Mouse (Mus musculus) left cerebral cortex, postnatal 10 days (tissue): ENCODE data around the gene Scd3. TPM values are rescaled to one million over a fixed set of nuclear protein-coding genes. Genes with fewer than 3 reads are reported as not detected.
A peak's percentile ranks its signal among the peaks of the same experiment; 100 is the strongest.
"Not testable (repeated sequence)": the region's sequence is repeated elsewhere in the genome, so short reads cannot be mapped to it uniquely, and the experiment has no call there.

Source experiments
- DNase-seq, 2 experiments: peaks; one replicate each; pipeline ENCODE4 v3.0.0; 2021 to 2022; ENCODE audit warnings: low spot score in 2 of 2, mixed read lengths in 1 of 2; ENCODE audit errors: extremely low spot score in 1 of 2
- intact Hi-C: fragments of 180-260 bp; cut with DNase I; formaldehyde crosslinking; loops from one replicate; pipeline ENCODE4 v1.15.1; 2025
- total RNA-seq, 2 experiments: library from RNA; stranded (reverse); gene quantifications; 2 replicates each; pipeline ENCODE4 v1.2.3; 2021

The Scd3 gene
- total RNA-seq, 2 experiments from 2014 or later = 1.3 to 1.5 TPM

- no peak for DNase-seq
Measured at GRCm38 (mm10) chr19:44229776-44230175, 26.7 kb downstream of the Scd3 start.

DNA sequence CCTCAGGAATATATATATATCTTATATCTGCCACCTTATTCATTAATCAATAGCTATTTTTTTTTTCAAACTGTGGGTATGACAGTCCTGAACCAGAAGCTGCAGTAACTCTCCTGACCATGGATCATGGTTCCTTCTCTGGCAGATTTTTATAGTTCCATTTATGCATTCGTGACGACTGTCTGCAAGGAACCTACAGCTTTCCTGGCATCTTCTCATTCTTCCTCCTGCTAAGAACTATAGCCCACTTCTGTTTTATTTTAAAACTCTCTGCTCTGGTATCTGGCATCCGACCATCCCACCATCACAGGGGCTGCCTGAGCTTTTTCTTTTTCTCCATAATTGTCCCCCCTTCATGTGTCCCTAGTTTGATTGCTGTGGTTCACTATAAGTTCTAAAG lies 27.1 kb downstream of the Scd3 start:
- intact Hi-C loops = no loop called here
- DNase-seq = no peak

More at GRCm38 (mm10) chr19:44229776-44230175, 26.7 kb downstream of the Scd3 start:
- intact Hi-C loops = no loop called here

GRCm38 (mm10) chr19:44231608-44232151 lies 28.6 kb downstream of the Scd3 start:
- DNase-seq = no peak
- intact Hi-C loops = no loop called here

DNA sequence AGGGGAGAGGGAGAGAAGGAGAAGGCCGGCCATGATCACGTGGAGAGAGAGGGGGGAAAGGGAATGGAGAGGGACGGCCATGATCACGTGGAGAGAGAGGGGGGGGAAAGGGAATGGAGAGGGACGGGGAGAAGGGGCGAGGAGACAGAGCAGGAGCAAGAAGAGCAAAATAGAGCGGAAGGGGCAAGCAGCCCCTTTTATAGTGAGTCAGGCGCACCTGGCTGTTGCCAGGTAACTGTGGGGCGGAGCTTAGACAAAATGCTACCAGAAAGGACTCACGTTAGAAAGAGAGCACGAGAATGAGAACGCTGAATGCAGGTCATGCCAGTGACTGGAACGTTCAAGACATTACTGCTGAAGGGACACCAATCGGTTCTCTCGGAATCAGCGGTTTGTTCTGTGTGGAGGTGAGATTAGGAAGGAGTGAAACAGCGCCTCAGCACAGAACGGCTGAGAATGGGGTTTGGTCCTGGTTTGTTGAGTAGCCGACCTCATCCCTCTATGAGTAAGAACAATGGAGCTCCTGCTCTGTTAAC lies 34.5 kb downstream of the Scd3 start:
- intact Hi-C loops = loop anchor here (5.0 kb wide), 1 partner anchor 180 kb away; no protein-coding TSS in a partner anchor
- DNase-seq = no peak

- intact Hi-C loops = loop anchor here (5.0 kb wide), 1 partner anchor 178 kb away; no protein-coding TSS in a partner anchor
- DNase-seq = no peak
Measured at GRCm38 (mm10) chr19:44238906-44239305, 35.8 kb downstream of the Scd3 start.

DNA sequence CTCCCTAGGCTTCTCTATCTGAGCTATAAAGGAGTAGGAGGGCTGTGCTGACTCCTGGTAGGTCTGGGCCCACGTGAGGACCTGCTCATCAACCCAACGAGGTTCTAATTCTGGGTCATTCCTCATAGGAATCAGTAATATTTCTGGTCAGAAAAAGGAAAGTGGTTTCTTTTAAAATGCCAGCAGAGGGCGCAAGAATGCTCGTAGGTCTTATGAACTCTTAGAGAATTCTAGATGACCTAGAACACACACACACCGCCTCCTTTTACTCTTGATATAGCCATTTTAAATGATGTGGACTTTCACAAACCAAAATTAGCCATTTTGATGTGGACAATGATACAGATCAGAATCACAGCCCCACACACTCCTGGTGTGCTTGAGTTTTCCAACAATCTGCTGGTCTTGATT lies 42.7 kb downstream of the Scd3 start:
- peak in 1 of 2 experiments; percentile 43 for DNase-seq

GRCm38 (mm10) chr19:44246341-44246911 lies 43.4 kb downstream of the Scd3 start:
- DNase-seq = no peak
- intact Hi-C loops = no loop called here

More for the DNA sequence above, 42.7 kb downstream of the Scd3 start:
- intact Hi-C loops = no loop called here

DNA sequence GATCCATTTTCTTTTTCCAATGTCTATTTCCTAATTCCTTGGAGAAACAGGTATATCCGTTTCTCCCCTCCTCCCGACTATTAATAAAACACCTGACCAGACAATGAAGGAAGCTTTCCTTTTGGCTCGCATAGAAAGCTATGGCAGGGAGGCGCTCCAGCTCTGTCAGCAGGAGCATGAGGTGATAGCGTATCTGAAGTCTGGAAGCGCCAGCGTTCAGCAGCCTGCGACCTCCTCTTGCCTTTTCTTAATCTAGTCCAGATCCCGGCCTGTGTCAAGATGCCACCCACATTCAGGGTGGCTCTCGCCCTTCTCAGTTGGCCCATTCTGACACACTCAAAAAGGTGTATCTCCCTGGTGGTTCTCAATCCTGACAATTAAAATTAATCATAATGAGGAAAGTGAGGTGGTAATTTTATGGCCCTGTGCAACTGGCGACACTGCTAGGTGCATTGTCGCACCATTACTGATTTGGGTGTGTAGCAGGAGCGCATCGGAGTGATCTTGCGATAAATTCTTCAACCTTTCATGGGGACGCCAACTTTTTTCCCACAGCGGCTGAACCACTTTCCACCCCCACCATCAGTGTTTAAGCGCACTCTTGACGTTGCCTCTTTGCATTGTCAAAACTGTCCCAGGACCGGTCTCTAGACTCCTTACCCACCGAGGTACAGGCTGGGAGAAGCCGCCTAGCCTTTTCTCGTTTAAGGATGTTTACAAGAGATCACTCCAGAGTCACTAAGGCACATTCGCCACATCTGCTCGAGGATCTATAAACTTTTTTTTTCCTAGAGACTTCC lies 44.4 kb downstream of the Scd3 start:
- DNase-seq = no peak
- intact Hi-C loops = loop anchor here (1.0 kb wide), 1 partner anchor 47 kb away; no protein-coding TSS in a partner anchor

DNA sequence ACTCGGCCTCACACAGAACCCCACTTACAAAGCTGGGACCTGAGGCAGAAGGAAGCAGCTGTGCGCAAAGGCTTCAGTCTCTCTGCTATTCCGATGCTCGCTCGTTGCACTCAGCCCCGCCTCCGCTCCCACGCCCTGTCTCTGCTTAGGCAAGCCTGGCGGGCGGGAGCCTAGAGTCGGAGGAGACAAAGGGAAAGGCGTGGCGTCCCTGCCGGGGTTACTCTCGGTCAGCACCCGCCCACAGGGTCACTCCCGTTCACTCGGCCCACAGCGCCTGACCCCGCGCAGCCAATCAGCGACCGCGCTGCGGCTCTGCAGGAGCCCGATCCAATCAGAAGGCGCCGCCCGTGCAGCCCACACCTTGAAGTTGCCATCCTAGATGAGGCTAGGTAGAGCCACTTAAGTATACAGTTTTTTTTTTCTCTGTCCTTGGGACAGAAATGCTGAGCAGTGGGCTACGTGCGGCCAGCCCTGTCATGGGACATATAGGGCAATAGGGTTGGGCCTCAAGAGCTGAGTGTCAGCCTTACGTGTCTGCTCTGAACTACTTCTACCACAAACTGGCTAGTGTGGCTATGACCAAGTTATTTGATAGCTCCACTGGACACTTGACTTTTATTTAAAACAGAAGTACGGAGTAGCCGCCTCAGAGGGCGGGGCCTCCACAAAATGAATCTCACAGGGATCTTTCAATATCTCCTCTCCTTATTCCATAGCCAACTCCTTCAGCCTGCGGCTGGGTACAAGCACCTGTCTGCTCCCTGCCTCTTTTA lies 45.2 kb downstream of the Scd3 start:
- intact Hi-C loops = loop anchor here (1.0 kb wide), 1 partner anchor 46 kb away; no protein-coding TSS in a partner anchor
- DNase-seq = peak; percentile 87 to 99

GRCm38 (mm10) chr19:44248854-44249351 lies 45.8 kb downstream of the Scd3 start:
- no peak for DNase-seq
- intact Hi-C loops = loop anchor here (1.0 kb wide), 1 partner anchor 45 kb away; no protein-coding TSS in a partner anchor

- intact Hi-C loops, DNase-seq: not testable (repeated sequence)
Measured at GRCm38 (mm10) chr19:44251138-44251537, 48.1 kb downstream of the Scd3 start.

GRCm38 (mm10) chr19:44251936-44252558 lies 49.0 kb downstream of the Scd3 start:
- intact Hi-C loops = no loop called here

GRCm38 (mm10) chr19:44254106-44254505 lies 51.0 kb downstream of the Scd3 start:
- DNase-seq, intact Hi-C loops: not testable (repeated sequence)

More at GRCm38 (mm10) chr19:44251936-44252558, 49.0 kb downstream of the Scd3 start:
- DNase-seq = no peak

DNA sequence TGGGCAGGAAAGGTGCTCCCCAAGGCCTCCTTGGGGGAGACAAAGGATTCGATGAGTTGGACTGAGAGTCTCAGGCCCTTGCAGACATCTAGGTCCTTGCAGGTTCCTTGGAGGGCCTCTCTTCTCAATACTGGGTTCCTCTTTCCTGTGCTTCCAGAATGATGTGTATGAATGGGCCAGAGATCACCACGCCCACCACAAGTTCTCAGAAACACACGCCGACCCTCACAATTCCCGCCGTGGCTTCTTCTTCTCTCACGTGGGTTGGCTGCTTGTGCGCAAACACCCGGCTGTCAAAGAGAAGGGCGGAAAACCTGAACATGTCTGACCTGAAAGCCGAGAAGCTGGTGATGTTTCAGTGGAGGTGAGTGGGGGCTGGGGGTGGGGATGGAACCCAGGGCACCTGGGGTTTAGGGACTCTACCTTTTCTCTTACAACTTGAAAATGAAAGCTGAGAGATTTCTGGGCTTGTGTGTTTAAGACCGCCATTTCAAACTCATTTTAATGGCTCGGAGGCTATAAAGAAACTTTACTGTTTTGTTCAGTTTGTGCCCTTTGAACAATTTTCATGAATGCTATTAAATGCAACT lies 54.4 kb downstream of the Scd3 start:
- DNase-seq = no peak
- intact Hi-C loops = no loop called here

GRCm38 (mm10) chr19:44259484-44259883 lies 56.4 kb downstream of the Scd3 start:
- DNase-seq = no peak
- intact Hi-C loops = no loop called here

DNA sequence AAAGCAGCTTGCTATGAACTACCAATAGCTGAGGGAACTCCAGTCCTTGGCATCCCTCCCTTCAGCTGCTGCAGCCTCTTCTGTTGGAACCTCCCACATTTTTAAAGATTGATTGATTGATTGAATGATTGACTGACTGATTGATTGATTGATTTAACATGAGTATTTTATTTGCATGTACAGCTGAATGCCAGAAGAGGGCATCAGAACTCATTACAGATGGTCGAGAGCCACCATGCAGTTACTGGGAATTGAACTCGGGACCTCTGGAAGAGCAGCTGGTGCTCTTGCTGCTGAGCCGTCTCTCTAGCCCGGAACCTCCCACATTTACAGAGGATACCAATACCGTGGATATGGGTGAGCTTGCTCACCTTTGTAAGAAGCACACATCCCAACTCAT lies 57.4 kb downstream of the Scd3 start:
- intact Hi-C loops = no loop called here
- no peak for DNase-seq

DNA sequence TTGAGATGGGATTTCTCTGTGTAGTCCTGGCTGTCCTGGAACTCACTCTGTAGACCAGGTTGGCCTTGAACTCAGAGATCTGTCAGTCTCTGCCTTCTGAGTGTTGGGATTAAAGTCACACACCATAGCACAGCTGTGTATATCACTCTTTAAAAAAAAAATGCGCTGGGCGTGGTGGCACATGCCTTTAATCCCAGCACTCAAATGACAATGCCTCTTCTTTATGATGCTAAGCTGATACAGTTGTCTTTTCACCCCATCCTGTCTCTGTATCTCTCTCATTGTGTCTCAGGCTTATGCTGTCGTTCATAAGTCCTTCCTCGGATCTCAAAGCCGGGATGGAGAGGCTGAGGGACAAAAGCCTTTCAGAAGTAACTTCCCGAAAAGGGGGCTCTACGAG lies 58.7 kb downstream of the Scd3 start:
- no peak for DNase-seq
- intact Hi-C loops = no loop called here

DNA sequence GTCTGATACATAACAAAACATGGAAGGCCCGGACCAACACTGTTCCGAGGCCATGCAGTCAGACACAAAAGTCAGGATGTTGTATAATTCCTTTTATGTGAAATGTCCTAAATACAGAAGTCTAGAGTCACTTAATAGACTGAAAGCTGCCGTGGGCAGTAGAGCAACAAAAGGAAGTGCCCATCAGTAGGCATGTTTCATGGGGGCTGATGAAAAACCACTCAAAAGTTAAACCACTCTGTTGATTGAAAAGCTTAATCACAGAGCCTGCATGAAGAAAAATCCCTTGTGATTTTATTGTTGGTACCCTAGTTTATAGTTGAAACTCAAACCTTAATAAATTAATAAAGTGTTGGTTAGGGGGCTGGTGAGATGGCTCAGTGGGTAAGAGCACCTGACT lies 60.5 kb downstream of the Scd3 start:
- no peak for DNase-seq
- intact Hi-C loops = no loop called here
